Mouse (Mus musculus) frontal cortex, postnatal 14 days (tissue): ENCODE data around the gene Cldn4.

ENCODE experiments used
- DNase-seq, 2 experiments: peaks; one replicate each; pipeline ENCODE4 v3.0.0; 2022; ENCODE audit warnings: low spot score in 2 of 2

Cldn4 gene

DNA sequence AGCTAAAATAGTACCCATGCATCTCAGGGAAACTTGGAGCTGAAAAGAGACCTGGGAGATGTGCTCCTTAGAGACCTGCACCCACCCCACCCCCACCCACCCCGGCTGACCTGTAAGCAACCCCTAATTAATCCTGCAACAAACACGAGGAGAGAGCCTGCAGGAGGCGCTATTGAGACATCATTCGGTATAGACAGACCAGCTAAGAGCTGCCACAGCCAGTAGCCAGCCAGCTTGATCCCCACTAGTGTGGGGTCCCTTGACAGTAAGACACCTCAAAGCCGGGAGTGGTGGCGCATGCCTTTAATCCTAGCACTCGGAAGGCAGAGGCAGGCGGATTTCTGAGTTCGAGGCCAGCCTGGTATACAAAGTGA is 13.8 kb downstream of the Cldn4 start:
- peak in 1 of 2 experiments; percentile 9 for DNase-seq

DNA sequence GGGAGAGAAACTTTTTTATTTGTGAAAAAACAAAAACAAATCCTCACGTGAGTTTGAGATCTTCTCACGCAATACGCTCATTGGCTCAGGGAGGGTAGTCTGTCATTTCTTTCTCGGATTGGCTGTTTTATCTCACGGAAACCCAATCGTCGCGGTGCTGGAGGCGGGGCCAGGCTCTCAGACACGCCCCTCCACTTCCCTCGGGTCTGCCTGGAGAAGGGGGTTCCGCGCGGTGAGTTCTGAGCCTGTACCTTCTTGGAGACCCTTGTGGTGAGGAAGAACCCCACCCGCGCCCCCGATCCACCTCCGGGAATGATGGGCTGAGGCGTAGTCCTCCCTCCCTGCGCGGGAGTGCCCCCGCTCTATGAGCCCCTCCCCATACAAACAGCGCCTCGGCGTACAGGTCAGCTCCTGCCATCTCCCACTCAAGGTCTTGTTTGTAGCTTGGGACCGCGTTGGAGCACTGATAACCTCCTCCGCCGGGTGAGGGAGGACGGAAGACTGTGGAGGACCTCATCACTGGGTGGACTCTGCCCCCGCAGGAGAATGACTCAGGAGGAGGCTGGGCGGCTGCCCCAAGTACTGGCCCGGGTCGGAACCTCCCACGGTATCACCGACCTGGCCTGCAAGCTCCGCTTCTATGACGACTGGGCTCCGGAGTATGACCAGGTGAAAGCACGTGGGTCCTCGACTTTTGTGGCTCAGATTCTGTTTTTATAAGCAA is 14.4 kb downstream of the Cldn4 start, which contains the start of gene Mettl27:
Gene Mettl27 (plus strand): TSS at position 190 of the 724 bp plus-strand sequence.
- peak; percentile 73 to 74 for DNase-seq

DNA sequence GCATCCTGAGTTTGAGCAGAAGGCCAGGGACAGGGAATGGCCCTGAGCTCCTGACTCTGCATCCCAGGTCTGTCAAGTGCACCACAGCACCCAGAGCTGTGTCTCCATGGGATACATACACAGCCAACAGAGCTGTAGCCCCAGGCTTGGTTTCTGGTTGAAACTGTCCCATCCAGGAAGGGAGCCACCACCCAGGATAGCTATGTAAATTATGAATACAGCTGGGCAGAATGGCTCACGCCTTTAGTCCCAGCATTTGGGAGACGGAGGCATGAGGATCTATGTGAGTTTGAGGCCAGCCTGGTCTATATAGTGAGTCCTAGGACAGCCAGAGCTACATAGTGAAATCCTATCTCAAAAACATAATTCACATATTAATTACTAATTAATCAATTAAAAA is 16.7 kb downstream of the Cldn4 start:
- no peak for DNase-seq

GRCm38 (mm10) chr5:134926726-134927125 is 20.0 kb downstream of the Cldn4 start:
- DNase-seq, result no peak

GRCm38 (mm10) chr5:134923141-134923540 is 23.6 kb downstream of the Cldn4 start:
- DNase-seq, result no peak

DNA sequence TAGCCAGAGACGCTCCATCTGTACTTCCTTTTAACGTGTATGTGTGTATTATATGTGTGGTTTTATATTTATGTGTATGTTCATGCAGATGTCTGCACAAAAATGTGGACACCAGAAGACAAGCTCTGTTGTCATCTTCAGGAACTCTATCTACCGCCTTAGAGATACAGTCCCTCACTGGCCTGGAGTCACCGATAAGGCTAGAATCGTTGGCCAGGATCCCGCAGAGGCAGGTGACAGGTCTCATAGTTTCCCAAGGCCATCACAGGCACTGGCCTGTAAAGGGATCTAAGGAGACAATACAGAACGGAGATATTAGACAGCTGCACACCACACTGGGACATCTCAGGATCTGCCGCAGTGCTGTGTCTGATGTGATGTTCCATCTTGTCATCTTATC is 25.6 kb downstream of the Cldn4 start:
- no peak for DNase-seq

GRCm38 (mm10) chr5:134920106-134920687 is 26.5 kb downstream of the Cldn4 start:
- DNase-seq, result no peak

- DNase-seq, result no peak
Measured at GRCm38 (mm10) chr5:134919097-134919496, 27.6 kb downstream of the Cldn4 start.

GRCm38 (mm10) chr5:134918071-134918832 is 28.5 kb downstream of the Cldn4 start:
- peak in 1 of 2 experiments; percentile 22 for DNase-seq

GRCm38 (mm10) chr5:134915311-134915710 is 31.4 kb downstream of the Cldn4 start, which contains the start of gene Cldn13:
Gene Cldn13, minus strand, starts transcription at chr5:134915526.
- no peak for DNase-seq

- no peak for DNase-seq
Measured at GRCm38 (mm10) chr5:134914510-134914909, 32.2 kb downstream of the Cldn4 start.

DNA sequence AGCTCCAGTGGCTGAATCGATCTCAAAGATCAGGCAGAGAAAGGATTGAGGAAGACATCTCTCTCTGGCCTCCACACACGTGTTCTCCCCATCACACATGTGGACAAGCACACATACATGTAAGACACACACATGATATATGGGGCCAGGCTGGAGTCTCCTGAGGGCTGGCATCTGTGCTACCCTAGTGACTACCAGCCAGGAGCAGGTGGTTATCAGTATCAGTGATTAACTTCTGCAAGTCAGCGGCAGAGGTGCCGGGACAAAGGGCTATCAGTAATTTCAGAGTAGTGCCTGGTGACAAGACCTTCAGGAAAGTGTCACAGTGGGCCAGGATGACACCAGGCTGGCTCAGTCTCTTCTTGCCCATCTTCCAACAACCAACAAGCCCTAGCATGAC is 33.0 kb downstream of the Cldn4 start:
- no peak for DNase-seq

DNA sequence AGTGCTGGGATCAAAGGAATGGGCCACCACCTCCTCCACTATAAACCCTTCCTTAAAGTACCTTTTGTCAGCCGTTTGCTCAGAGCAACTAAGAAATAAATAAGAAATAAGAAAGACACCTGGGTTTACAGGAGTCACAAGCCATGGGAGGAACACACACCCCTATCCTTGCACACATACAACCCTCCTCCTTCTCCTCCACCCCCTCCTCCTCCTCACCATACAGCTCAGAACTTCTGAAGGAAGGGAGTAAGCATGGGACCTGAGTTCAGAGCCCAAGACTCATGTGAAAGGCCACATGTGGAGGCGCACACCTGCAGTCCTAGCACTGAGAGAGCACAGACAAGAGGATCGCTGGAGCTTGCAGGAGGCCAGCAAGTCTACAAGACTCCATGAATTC is 33.4 kb downstream of the Cldn4 start:
- no peak for DNase-seq

DNA sequence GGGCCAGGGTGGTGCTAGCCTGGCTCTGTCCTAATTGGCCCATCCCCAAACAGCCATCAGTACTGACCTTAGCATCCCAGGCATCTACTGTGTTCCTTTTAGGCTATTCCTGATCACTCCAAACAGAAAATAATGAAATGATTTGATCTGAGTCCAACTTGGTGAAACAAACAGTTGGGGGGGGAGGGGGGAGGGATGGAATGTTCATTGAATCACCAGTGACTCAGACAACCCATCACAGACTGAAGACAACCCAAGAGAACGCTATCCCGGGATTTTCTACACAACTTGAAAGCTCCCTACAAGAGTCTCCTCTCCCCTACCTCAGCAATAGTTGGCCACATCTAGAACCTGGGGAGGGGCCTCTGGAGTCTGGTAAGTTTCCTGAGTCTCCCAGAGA is 34.8 kb downstream of the Cldn4 start:
- DNase-seq, result no peak

DNA sequence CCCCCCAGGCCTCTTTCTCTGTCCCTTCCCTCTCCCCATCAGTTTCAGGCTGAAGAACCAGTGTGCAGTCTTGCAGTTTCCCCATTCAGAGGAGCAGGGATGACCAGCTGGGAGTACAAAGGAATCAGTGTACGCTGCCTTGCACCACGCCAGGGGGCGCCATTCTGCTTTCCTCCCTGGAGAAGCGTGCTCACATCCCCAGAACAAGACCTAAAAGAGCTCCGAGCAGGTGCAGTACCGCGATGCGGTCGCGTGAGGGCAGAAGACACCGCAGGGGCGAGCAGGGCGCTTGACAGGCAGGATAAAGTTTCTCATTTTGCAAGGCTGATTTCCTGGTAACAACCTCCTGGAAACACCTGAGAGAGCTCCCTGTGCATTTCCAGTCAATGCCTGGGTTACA is 39.6 kb downstream of the Cldn4 start:
- DNase-seq, result peak; percentile 85 to 96

DNA sequence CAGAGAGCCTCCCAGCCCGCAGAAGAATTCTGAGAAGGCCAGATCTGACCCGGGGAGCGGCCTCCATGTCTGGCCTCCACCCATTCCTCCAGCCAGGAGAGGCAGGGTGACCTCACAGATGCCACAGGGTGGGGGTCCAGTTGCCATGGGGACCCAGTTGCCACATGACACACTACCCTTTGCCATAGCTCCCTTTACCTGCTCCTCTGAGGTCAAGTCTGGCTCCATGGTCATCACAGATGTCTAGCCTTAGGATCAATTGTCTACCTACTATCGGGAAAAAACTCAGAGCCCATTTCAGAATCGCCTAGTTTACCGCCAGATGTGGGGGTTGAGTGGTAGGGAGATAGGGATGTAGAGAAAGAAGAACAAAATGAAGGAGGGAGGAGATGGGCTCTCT is 40.1 kb downstream of the Cldn4 start, which contains the start of gene Tmem270:
Gene Tmem270 (minus strand): TSS at position 101 of the 400 bp plus-strand sequence.
- no peak for DNase-seq

- no peak for DNase-seq
Measured at GRCm38 (mm10) chr5:134901644-134902027, 45.1 kb downstream of the Cldn4 start.

GRCm38 (mm10) chr5:134901012-134901643 is 45.6 kb downstream of the Cldn4 start:
- peak in 1 of 2 experiments; percentile 44 for DNase-seq

GRCm38 (mm10) chr5:134897596-134897995 is 49.1 kb downstream of the Cldn4 start:
- DNase-seq, result no peak

DNA sequence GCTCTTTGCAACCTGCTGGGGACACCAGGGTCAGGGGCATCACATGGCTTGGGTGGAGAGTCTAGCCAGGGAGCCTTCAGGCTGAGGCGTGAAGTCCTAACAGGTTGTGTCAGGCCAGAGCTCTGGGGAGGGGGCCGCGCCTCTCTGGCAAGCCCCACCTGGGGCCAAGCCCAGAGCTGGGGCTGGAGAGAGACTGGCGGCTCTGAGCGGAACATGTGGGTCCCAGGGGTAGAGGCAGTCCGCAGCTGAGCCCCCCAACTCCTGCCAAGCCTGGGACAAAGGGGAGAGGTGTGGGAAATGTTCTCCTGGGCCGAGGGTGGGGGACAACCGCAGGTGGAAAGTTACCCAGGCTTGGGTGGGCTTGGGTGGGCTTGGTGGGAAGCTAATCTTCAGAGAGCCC is 49.8 kb downstream of the Cldn4 start:
- DNase-seq, result no peak

GRCm38 (mm10) chr5:134895291-134895690 is 51.4 kb downstream of the Cldn4 start:
- DNase-seq, result no peak
